Mouse (Mus musculus) spleen, adult 18-20 months (tissue): ENCODE data around the gene Gpr137.

Experiments
- DNase-seq, 2 experiments: peaks; one replicate each; pipeline ENCODE4 v3.0.0; 2022; ENCODE audit warnings: mixed read lengths in 2 of 2

Gpr137 gene

GRCm38 (mm10) chr19:6972247-6972917 lies 30.1 kb upstream of the Gpr137 start:
- no peak for DNase-seq

- DNase-seq: no peak
These were observed 29.4 kb upstream of the Gpr137 start for GRCm38 (mm10) chr19:6971644-6972043.

- no peak for DNase-seq
These were observed 28.3 kb upstream of the Gpr137 start for GRCm38 (mm10) chr19:6970460-6971085.

- peak; percentile 66 to 78 for DNase-seq
These were observed 27.5 kb upstream of the Gpr137 start for GRCm38 (mm10) chr19:6969665-6970381.

- no peak for DNase-seq
These were observed 27.0 kb upstream of the Gpr137 start for GRCm38 (mm10) chr19:6969291-6969664.

- DNase-seq: no peak
These were observed 26.4 kb upstream of the Gpr137 start for GRCm38 (mm10) chr19:6968491-6969271.

- DNase-seq: no peak
These were observed 14.2 kb upstream of the Gpr137 start for GRCm38 (mm10) chr19:6956461-6956860.

- DNase-seq: no peak
These were observed 13.1 kb upstream of the Gpr137 start for GRCm38 (mm10) chr19:6955424-6955823.

- no peak for DNase-seq
These were observed 11.8 kb upstream of the Gpr137 start for GRCm38 (mm10) chr19:6954046-6954445.

- no peak for DNase-seq
These were observed 10.4 kb upstream of the Gpr137 start for GRCm38 (mm10) chr19:6952712-6953037.

- DNase-seq: peak; percentile 45 to 66
These were observed 9.9 kb upstream of the Gpr137 start for GRCm38 (mm10) chr19:6951994-6952711.

GRCm38 (mm10) chr19:6951381-6951968 lies 9.2 kb upstream of the Gpr137 start:
- peak; percentile 74 to 81 for DNase-seq

GRCm38 (mm10) chr19:6950613-6951153 lies 8.4 kb upstream of the Gpr137 start:
- DNase-seq: peak in 1 of 2 experiments; percentile 44

- no peak for DNase-seq
These were observed 7.7 kb upstream of the Gpr137 start for GRCm38 (mm10) chr19:6949951-6950350.

GRCm38 (mm10) chr19:6949532-6949931 lies 7.3 kb upstream of the Gpr137 start:
- DNase-seq: no peak

GRCm38 (mm10) chr19:6948186-6948585 lies 5.9 kb upstream of the Gpr137 start:
- DNase-seq: no peak

- DNase-seq: no peak
These were observed 5.5 kb upstream of the Gpr137 start for GRCm38 (mm10) chr19:6947742-6948141.

GRCm38 (mm10) chr19:6943709-6944108 lies 1.4 kb upstream of the Gpr137 start:
- DNase-seq: no peak

- no peak for DNase-seq
These were observed 484 bp upstream of the Gpr137 start for GRCm38 (mm10) chr19:6942764-6943163.

- DNase-seq: peak; percentile 88 to 94
These were observed 670 bp downstream of the Gpr137 start, which contains the start of gene Bad for GRCm38 (mm10) chr19:6941372-6942248. Bad (plus strand) TSS chr19:6941861.
